Mouse (Mus musculus) ES-E14 (cell line): ENCODE data around the gene Stau1. TPM values are rescaled to one million over a fixed set of nuclear protein-coding genes. Genes with fewer than 3 reads are reported as not detected.

Source experiments
- DNase-seq: peaks from one replicate; pipeline ENCODE4 v3.0.0-alpha.2; 2013; ENCODE audit warnings: low read depth, low spot score
- H3K27ac ChIP-seq: 2 replicates; pipeline ENCODE4 v1.5.1; 2012; ENCODE audit warnings: low read depth, mild to moderate bottlenecking, low read length, moderate library complexity, mixed read lengths; ENCODE audit not compliant: poor library complexity, insufficient read depth, severe bottlenecking
- H3K36me3 ChIP-seq: 2 replicates; pipeline ENCODE4 v1.6.1; 2012; ENCODE audit warnings: mild to moderate bottlenecking, low read length, moderate library complexity, mixed read lengths; ENCODE audit not compliant: control insufficient read depth, poor library complexity, insufficient read depth, severe bottlenecking
- H3K4me1 ChIP-seq, 2 experiments: fragments of 150-350 bp in 1 of 2; sonication (generic) in 1 of 2; 2 replicates each; pipeline ENCODE4 v1.6.1; 2012; ENCODE audit warnings: low read length in 2 of 2, mild to moderate bottlenecking in 1 of 2, mixed read lengths in 1 of 2; ENCODE audit not compliant: control insufficient read depth in 2 of 2, insufficient read depth in 2 of 2, poor library complexity in 1 of 2
- H3K4me3 ChIP-seq, 2 experiments: fragments of 150-350 bp in 1 of 2; sonication (generic) in 1 of 2; 2 replicates each; pipeline ENCODE4 v1.5.1; 2012; ENCODE audit warnings: low read length in 2 of 2, low read depth in 1 of 2, mild to moderate bottlenecking in 1 of 2, mixed read lengths in 1 of 2; ENCODE audit not compliant: insufficient read depth in 1 of 2, poor library complexity in 1 of 2, severe bottlenecking in 1 of 2
- H3K9ac ChIP-seq: 2 replicates; pipeline ENCODE4 v1.6.1; 2012; ENCODE audit warnings: low read depth, mild to moderate bottlenecking, low read length, mixed read lengths; ENCODE audit not compliant: poor library complexity, insufficient read depth, severe bottlenecking
- H3K9me3 ChIP-seq: fragments of 150-350 bp; sonication (generic); 2 replicates; pipeline ENCODE4 v1.6.1; 2012; ENCODE audit warnings: low read depth, mild to moderate bottlenecking, low read length; ENCODE audit not compliant: control insufficient read depth, insufficient read depth
- CHD2 ChIP-seq: IDR thresholded peaks from 2 replicates; pipeline ENCODE4 v1.6.1; 2014; ENCODE audit warnings: mild to moderate bottlenecking, low read depth, low read length, inconsistent platforms
- HCFC1 ChIP-seq: IDR thresholded peaks from 2 replicates; pipeline ENCODE4 v1.6.1; 2012; ENCODE audit warnings: low read length, inconsistent platforms, borderline replicate concordance; ENCODE audit not compliant: insufficient read depth
- MAFK ChIP-seq: IDR thresholded peaks from 2 replicates; pipeline ENCODE4 v1.6.1; 2014; ENCODE audit warnings: mild to moderate bottlenecking, low read depth, low read length, inconsistent platforms; ENCODE audit not compliant: insufficient read depth
- ZC3H11A ChIP-seq: IDR thresholded peaks from 2 replicates; pipeline ENCODE4 v1.6.1; 2012; ENCODE audit warnings: low read depth, mild to moderate bottlenecking, inconsistent platforms, low read length, borderline replicate concordance
- ZNF384 ChIP-seq: IDR thresholded peaks from 2 replicates; pipeline ENCODE4 v1.6.1; 2012; ENCODE audit warnings: low read depth, low read length, inconsistent platforms
- in situ Hi-C, 2 experiments: fragments of 600-800 bp; cut with MboI; formaldehyde crosslinking; loops; one replicate each; pipeline ENCODE4 v1.15.1; 2025; ENCODE audit warnings: low sequenced_read_pairs in 2 of 2, inconsistent platforms in 1 of 2; ENCODE audit not compliant: unreplicated experiment in 2 of 2
- total RNA-seq: library from RNA; depleted of rRNA; stranded (reverse); fragments of 300-350 nt; gene quantifications from 2 replicates; pipeline ENCODE4 v1.2.3, GENCODE M21; 2012; rRNA removed

Gene Stau1
- total RNA-seq, 1 experiment = 24.1 TPM

DNA sequence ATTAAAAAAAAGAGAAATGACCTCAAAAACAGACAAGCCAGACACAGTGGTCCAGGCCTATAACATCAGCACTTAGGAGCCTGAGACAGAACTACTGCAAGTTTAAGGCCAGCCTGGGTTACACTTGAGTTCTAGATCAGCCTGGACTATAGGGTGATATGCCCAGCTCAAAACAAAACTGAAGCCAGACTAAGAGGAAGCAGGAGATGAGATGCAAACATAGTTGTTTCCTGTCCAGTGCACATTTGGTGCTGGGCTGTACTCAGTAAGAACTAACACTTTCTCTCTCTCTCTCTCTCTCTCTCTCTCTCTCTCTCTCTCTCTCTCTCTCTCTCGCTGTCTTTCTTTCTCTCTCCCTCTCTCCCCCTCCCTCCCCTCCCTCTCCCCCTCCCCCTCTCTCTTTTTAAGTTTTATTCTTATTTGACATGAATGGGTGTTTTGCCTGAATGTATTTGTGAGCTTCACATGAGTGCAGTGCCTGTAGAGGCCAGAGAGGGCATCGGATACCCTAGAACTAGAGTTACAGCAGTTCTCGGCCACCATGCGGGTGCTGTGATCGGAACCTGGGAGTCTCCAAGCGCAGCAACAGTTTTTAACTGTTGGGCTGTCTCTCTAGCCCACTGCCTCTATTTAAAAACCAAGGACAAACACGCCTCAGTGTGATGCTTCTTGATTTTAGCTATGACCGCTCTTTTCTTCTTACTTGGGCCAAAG lies 95.2 kb downstream of the Stau1 start:
- Histone ChIP-seq H3K4me1 (0 out of 4 replicates have a peak, but pooled peaks cover 0 to 6% of the 10 kb centered on the region in 2 experiments), H3K4me3 (no peak overlapping the region), H3K9ac (no peak overlapping the region), H3K27ac (no peak overlapping the region), H3K36me3 (no peaks in the 10 kb centered on the region; the same call in 1 of the 2 replicates), H3K9me3 (no peaks in the 10 kb centered on the region)
- no peak for DNase-seq
- in situ Hi-C loops = no loop called here
- TF ChIP-seq ZNF384 = no peak
- no peak for TF ChIP-seq CHD2
- TF ChIP-seq HCFC1 = no peak
- no peak for TF ChIP-seq ZC3H11A
- TF ChIP-seq MAFK = no peak

DNA sequence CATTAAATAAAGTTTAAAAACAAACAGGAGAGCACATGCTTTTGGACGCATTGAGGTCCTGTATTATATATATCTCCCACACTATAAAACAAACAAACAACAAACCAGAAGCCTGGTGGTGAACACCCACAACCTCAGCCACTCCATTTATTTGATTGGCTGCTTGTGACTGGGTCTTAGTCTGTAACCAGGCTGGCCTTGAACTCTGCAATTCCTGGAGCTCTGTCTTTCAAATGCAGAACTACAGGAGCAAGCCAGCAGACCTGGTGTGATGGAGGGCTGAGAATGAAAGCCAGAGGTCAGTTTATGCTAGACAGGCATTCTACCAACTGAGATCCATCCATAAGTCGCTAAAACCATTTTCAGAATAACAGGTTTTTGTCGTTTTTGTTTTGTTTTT lies 96.4 kb downstream of the Stau1 start:
- Histone ChIP-seq H3K9me3 (no peaks in the 10 kb centered on the region), H3K4me1 (0 out of 4 replicates have a peak, but pooled peaks cover 0 to 6% of the 10 kb centered on the region in 2 experiments), H3K36me3 (peaks cover 2% of the 10 kb centered on the region), H3K4me3 (no peak overlapping the region), H3K27ac (no peak overlapping the region), H3K9ac (no peak overlapping the region)
- in situ Hi-C loops = no loop called here
- DNase-seq = no peak
- TF ChIP-seq ZNF384 (no peak), MAFK (no peak), ZC3H11A (no peak), HCFC1 (no peak), CHD2 (no peak)

DNA sequence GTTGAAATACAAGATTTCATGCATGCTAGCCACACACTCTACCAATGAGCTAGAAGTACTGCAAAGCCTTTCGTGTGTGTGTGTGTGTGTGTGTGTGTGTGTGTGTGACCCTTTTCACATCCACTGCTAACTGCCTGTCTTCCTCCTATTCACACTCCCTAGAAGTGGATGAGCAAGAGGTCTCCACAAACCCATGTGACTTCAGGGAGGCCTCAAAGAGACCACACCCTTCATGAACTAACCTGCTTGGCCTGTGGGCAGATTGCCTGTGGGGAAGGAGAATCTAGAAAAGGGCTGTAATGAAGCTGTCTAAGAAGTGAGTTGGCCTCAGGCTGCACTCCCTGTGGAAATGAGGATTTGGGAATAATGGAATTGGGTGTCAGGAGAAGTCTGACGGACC lies 96.9 kb downstream of the Stau1 start:
- Histone ChIP-seq H3K27ac (no peak overlapping the region), H3K36me3 (peaks cover 8% of the 10 kb centered on the region), H3K9ac (no peak overlapping the region), H3K9me3 (no peaks in the 10 kb centered on the region), H3K4me1 (0 out of 4 replicates have a peak, but pooled peaks cover 0 to 6% of the 10 kb centered on the region in 2 experiments), H3K4me3 (no peak overlapping the region)
- DNase-seq = no peak
- no peak for TF ChIP-seq CHD2
- no peak for TF ChIP-seq ZC3H11A
- no peak for TF ChIP-seq MAFK
- TF ChIP-seq ZNF384 = no peak
- TF ChIP-seq HCFC1 = no peak
- in situ Hi-C loops = no loop called here

Other genes starting within 250 kb of the Stau1 start
- 10.5 and 11.1 TPM in 2 replicates for gene Trp53rkb, start 203.8 kb downstream of the Stau1 start, total RNA-seq
- gene Arfgef2, start 190.7 kb downstream of the Stau1 start, total RNA-seq = 23.6 and 24.2 TPM in 2 replicates
- gene Cse1l, start 90.3 kb downstream of the Stau1 start, total RNA-seq = 90.8 and 140 TPM in 2 replicates
- 128 and 132 TPM in 2 replicates for gene Ddx27, start 18.9 kb upstream of the Stau1 start, total RNA-seq
- gene Znfx1, start 66.7 kb upstream of the Stau1 start, total RNA-seq = 15.3 and 15.9 TPM in 2 replicates
- gene Kcnb1, start 193.9 kb upstream of the Stau1 start, total RNA-seq = 1.3 and 4.0 TPM in 2 replicates
- gene Ptgis, start 244.3 kb upstream of the Stau1 start, total RNA-seq = 16.1 and 23.8 TPM in 2 replicates